Comparison of ENCODE assay signal across 15 mouse cellular contexts in genomic region chr10:21458608-21459007, GRCm38 (mm10).
A peak's percentile ranks its signal among the peaks of the same experiment; 100 is the strongest.
DNase-seq lines count a peak whose midpoint lies in the region; ATAC-seq and TF ChIP-seq lines count a peak whose summit lies in the region.
"Had no signal": no experiment of that assay in that cellular context is flagged by ENCODE, and none has a peak within 500 bp of the region (broad histone marks: within the 10 kb centered on the region; RNA-seq: fewer than 3 reads in every experiment).

No protein-coding gene starts in this region.

- intact Hi-C loops in gastrocnemius, adult 2 months (cut with DNase I) = no loop called here
- intact Hi-C loops in left cerebral cortex, adult 2 months (cut with DNase I) = no loop called here
- intact Hi-C loops in left cerebral cortex, postnatal 14 days (cut with DNase I) = no loop called here
- intact Hi-C loops in gastrocnemius, postnatal 14 days (cut with DNase I; ENCODE audit: low total_unique reads) = no loop called here

- TF ChIP-seq POLR2A in testis, adult 2 months (IDR thresholded peaks at IDR 0.05; ENCODE audit: control insufficient read depth, low read depth, low read length) = no peak

- no peak overlapping the region for H3K27ac ChIP-seq in gastrocnemius, adult 2 months
- H3K27ac ChIP-seq in left cerebral cortex, adult 2 months = no peak overlapping the region
- H3K27ac ChIP-seq in testis, adult 2 months (ENCODE audit: control insufficient read depth, insufficient read depth, low read depth, low read length) = no peak overlapping the region
- H3K27ac ChIP-seq: forebrain, embryonic 13.5 days; midbrain, embryonic 12.5 days had no signal

- TF ChIP-seq CTCF in gastrocnemius, adult 2 months (IDR thresholded peaks at IDR 0.05) = peak; percentile 27; the same call in 1 of the 2 replicates
- peak; percentile 33 for TF ChIP-seq CTCF in left cerebral cortex, adult 2 months (IDR thresholded peaks at IDR 0.05)
- peak; percentile 7; the same call in 1 of the 2 replicates for TF ChIP-seq CTCF in testis, adult 2 months (IDR thresholded peaks at IDR 0.05; ENCODE audit: control insufficient read depth, insufficient read depth, insufficient replicate concordance, low read depth, low read length)

- 0 out of 2 replicates have a peak, but pooled peaks have one; percentile 59 for ATAC-seq in megakaryocyte-erythroid progenitor cell, adult 5-6 weeks (replicated peaks; ENCODE audit: low FRiP score, low TSS enrichment, poor library complexity, severe bottlenecking)
- ATAC-seq: forebrain, embryonic 13.5 days had no signal

- DNase-seq in gastrocnemius, adult 2 months = no peak
- DNase-seq in gastrocnemius, postnatal 4 days (ENCODE audit: low spot score in 2 of 2) = no peak
- DNase-seq in left cerebral cortex, adult 2 months (ENCODE audit: extremely low spot score in 1 of 2, low spot score in 2 of 2) = no peak
- no peak for DNase-seq in left cerebral cortex, postnatal 14 days (ENCODE audit: low spot score in 2 of 2)
- DNase-seq in testis, postnatal 10 days (ENCODE audit: low spot score) = no peak
- no peak for DNase-seq in gastrocnemius, postnatal 14 days
- DNase-seq: cerebellum, postnatal 25 days; kidney, postnatal 10 days; lung, postnatal 36 days; right cerebral cortex, postnatal 4 days; thymus, adult 2 months had no signal

- H3K4me1 ChIP-seq in testis, adult 2 months (ENCODE audit: control insufficient read depth, insufficient read depth, low read length) = peaks cover 2% of the 10 kb centered on the region; the same call in 1 of the 2 replicates

- no peaks in the 10 kb centered on the region for H3K36me3 ChIP-seq in testis, adult 2 months (ENCODE audit: control insufficient read depth, insufficient read depth, low read length)
- H3K36me3 ChIP-seq: midbrain, embryonic 12.5 days had no signal

- H3K27me3 ChIP-seq in testis, adult 2 months (ENCODE audit: control insufficient read depth, insufficient read depth, low read length) = no peaks in the 10 kb centered on the region
- H3K27me3 ChIP-seq: forebrain, embryonic 13.5 days; midbrain, embryonic 12.5 days had no signal

- no peak overlapping the region for H3K4me3 ChIP-seq in gastrocnemius, adult 2 months
- no peak overlapping the region for H3K4me3 ChIP-seq in left cerebral cortex, adult 2 months
- H3K4me3 ChIP-seq in testis, adult 2 months (ENCODE audit: control insufficient read depth, low read depth, low read length) = no peak overlapping the region
- H3K4me3 ChIP-seq: forebrain, embryonic 13.5 days; midbrain, embryonic 12.5 days had no signal
